Mouse (Mus musculus): ENCODE data around the gene Dnajc25.
A peak's percentile ranks its signal among the peaks of the same experiment; 100 is the strongest.

Dnajc25 gene

DNA sequence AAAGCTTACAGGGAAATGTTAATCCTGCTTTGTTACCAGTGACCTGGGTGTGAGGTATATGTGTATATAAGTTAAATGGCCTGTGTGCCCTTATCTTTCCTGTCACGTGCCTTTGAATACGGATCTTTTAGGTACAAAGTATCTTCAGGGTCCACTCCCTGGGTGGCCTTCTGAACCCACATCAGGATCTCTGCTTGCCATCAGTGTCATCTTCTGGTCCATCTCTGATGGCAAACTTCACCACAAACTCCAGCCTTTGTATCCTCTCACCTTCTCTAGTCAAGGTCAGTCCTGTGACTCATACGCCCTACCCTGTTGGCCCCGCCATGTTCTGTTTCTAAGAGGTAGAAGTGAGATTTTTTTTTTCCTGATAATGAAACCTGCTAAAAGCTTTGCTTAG lies at the start of gene Dnajc25:
Dnajc25 (plus strand) TSS at position 301 of the 400 bp plus-strand sequence.
- DNase-seq (ENCODE audit: low read depth), result no peak

DNA sequence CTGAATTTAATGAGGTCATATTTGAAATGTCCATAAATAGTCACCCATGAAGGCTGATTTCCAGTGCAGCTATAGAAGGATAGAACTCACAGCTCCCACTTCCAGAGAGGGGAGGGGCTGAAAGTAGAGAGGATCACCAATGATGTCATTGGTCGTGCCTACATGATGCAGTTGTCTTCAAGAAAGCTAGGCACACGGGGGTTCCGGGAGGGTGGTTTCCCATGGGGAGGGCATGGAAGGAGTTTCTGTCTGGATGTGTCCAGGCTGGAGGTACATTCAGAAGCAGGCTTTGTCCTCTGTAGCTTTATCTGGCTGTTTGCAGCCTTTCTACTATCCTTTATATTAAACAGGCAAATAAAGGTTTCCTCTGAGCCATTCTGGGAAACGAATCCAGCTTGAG lies 46.5 kb upstream of the Dnajc25 start:
- DNase-seq (ENCODE audit: low read depth), result no peak

DNA sequence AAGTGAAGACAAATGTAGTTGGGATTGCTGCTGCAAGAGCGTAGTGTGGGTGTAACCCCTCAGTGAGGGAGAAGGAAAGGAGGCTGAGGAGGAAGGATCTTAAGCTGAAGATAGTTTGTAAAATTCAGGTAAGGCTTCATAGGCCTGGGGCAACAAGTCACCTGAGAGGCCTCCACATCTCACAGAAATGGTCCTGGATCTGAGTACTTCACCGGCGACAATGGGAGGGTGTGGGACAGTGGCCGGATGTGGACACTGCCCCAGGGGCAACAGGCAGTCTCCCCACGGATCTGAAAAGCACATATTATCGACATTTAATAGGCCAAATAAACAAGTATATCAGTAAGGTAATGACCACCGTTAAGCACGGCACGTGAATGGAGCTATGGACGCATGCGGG lies 42.2 kb upstream of the Dnajc25 start:
- no peak for DNase-seq (ENCODE audit: low read depth)

DNA sequence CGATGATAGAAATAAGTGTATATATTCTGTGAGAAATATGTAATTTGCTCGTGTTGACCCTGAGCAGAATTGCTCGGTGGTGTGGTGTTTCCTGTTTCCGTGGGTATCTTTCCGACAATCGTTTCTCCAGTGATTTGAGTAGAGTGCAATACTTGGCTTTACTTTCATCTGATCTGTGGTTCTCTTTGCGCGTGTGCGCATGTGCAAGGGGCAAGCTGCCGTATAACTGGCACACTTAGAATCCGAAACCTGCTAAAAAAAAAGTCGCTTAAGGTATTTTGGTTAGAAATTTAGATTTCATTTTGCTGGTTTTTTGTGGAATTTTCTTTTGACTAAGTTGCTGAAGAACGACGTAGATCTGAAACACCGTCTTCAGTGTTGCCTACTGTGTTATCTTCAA lies 33.1 kb upstream of the Dnajc25 start:
- DNase-seq (ENCODE audit: low read depth), result no peak

DNA sequence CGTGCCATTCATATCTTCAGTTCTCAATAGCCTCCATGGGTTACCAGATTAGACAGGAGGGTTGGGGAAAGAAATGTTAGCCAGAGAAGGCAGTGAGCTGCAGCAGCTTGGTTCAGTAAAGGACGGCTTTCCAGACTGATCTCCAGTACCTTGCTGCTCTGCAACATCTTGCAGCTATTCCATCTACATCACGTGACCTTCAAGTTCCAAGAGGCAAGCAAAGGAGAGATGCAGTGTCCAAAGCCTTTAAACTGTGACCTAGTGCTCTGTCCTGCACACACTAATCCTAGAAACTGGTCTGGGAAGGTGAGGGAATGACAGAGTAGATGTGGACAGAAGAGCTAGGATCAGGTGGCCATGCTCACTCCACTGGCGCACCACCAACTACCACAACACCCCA lies 31.6 kb upstream of the Dnajc25 start:
- DNase-seq (ENCODE audit: low read depth), result no peak

DNA sequence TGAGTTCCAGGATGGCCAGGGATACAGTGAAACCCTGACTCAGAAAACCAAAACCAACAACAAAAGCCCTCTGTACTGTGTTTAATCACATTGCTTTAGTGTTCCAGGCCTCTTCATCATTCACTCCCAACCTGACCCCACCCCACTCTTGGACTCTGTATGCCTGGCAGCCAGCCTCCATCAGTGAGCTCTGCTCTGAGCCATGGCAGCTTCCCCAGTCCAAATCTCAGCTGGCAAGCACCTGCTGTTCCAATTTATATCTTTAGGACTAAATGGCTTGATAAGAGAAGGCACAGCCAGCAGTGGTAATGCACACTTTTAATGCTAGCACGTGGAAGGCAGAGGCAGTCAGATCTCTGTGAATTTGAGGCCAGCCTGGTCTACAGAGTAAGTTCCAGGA lies 29.7 kb upstream of the Dnajc25 start:
- DNase-seq (ENCODE audit: low read depth), result peak; percentile 16

DNA sequence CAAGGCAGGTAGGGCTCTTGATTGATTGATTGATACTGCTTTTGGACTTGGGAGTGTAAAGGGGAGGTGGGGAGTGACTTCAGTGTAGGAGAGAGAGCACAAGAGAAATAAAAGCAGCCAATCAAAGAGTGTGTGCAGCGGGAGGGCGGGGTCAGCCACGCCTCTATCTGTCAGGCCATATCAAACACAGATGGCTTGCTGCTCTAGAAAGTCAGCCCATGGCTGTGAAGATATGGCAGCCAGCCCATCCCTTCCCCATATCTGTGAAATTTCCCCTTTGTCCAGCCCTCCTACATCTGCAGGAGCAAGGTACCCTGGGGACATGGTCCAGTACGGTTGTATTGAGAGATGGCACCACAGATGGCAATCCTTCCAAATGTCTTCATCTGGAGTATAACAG lies 24.2 kb upstream of the Dnajc25 start:
- DNase-seq (ENCODE audit: low read depth), result no peak

DNA sequence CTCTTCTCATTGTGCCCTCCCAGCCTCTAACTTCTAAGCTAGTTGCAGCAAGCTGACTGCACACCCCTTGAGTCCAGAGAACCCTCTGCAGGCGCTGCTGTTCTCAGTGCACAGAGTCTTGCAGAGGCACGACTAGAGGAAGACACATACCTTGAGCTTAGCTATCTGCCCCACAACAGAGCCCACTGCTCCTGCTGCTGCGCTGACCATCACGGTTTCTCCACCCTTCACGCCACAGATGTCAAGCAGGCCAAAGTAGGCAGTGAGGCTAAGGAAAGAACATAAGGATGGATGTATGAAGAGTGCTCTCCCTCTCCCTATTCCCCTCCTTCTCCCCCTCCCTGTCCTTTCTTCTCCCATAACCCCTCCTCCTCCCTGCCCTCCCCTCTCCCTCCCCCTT lies 19.2 kb upstream of the Dnajc25 start:
- DNase-seq (ENCODE audit: low read depth), result no peak

DNA sequence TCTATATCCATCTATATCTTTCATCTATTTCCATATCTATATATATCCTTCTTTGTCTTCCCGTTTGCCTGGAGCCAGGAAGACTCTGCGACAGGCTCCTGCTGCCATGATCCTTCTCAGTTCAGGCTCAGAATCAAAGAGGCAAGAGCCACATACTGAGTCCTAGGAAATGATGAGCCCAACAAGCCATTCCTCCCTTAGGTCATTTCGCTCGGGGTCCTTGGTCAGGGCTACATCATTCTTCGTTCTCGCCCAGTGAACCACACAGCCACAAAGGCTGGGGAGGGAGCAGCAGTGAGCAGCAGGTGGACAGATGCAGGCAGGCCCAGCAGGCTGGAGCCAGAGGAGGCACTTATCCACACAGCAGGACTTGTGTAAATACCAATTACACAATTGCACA lies 13.4 kb upstream of the Dnajc25 start:
- no peak for DNase-seq (ENCODE audit: low read depth)

DNA sequence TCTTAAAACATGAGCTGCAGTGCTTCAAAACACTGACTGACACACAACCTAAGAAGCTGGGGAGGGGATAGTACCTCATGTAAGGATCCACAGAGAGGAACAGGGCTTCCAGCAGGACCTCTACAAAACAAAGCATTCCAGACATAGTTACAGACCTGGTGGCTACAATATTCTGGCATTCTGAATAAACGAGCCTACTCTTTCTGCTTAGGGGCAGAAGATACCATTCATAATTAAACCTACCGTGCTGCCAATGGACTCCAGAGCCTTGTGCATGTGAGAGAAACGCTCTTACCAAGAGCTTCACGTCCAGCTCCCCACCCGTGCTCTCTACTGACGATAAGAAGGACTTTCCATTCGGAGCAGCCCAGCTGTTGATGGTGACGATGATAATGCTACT lies 12.1 kb upstream of the Dnajc25 start:
- no peak for DNase-seq (ENCODE audit: low read depth)

DNA sequence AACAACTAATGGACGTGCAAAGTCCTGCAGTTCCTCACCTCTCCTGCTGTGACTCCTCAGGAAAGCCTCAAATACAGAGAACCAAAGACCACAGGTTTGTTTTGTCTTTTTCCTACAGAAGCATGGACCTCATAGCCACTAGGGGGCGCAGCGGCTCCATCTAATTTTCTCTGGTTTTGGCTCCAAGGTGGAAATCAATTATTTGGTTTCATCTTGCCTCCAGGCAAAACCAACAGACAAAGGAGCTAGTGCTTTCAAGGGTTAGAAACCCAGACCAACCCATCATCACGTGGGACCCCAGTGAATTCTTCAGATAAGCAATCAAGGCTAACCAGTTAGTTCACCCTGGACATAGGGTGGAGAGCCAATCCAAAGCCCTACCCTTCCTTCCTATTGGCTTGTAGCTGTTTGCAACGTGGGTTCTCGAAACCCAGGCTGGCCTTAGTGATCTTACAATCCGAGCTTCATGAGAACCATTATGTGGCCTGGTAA lies 9.7 kb upstream of the Dnajc25 start:
- peak; percentile 46 for DNase-seq (ENCODE audit: low read depth)

DNA sequence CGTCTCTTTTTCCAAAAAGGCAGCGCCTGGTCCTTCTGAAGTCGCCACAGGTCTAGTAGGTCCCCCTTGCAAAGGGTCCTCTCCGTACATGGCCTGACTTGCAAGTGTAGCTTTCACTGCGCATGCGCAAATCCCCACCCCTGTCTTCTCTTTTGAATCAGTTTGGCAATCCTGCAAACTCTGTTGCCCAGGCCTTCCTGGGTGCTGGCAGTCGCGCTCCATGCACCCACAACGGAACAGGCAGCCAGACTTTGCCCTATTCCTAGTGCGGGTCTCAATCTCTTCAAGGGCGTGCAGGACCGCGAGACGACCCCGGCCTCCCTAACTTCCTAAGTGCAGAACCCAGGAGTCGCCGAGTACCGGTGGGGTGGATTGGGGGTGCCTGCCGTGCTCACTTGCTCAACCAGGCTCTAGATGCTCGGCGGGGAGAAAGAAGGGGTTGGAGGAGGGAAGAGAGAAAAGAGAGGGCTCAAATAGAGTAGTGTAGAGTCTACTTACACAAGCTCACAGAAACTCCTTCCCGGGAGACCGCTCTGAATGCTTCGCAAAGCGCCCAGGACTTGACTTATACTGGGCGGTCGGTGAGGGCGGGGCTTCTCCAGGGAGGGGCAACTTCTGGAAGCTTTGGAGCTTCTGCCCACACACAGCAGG lies 8.2 kb upstream of the Dnajc25 start, which contains the start of gene Ptgr1:
Ptgr1 (minus strand) TSS at position 580 of the 651 bp plus-strand sequence.
- DNase-seq (ENCODE audit: low read depth), result peak; percentile 44

DNA sequence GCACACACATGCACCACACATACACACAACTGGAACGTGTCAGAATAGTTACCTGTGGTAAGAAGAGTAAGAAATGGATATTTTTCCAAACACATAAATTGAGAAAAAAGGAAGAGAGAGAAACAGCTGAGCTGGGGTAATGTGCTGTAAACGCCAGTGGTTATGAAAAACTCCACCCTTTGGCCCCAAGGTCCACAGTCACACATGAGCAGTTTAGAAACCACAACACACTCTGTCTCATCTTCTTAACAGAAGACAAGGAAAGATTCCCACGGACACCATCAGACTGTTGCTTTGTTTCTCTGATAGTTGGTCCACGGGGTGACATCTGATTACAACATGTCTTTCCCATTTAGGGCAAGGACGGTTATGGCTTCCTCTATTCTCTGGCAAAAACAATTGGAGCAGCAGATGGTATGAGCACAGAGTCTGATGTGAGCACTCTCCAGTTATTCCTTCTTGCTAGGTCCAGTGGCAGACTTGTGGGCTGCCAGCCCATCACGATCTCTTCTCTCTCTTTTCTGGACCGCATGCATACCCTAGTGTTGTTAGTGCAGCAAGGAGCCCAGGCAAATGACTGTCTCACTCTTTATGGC lies 5.5 kb upstream of the Dnajc25 start:
- DNase-seq (ENCODE audit: low read depth), result no peak

DNA sequence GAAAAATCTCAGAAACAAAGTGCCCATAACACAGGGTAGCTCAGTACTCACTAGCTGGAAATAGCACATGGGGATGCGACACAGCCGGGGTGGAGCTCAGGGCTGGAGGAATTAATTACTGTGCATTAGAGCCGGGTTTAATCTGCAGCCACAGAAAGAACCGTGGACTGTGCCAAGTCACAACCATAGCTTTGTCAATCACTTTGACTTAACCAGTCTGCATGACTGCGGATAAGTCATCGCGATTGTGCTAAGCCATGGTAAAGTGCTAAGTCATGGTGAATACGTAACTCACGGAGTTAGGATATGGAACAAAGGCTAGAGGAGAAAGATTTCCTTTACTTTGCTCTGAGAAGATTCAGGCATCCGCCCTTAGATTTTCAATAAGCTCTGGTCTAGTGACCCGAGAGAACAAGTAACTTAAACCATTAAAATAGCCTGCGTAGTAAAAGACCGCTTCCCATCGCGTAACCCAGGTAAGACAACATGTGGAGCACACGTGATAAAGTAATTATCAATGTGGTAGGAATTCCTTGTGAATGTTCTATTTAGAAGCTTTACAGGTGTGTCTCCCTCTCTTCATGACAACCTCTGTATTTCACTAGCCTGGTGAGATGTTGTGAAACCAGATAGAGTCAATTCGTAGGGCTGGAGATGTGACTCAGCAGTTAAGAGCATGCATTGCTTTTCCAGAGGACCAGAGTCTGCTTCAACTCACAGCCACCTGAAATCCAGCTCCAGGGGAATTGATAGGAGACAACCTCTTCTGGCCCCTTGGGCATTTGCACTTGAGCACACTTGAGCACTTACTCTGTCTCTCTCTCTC lies 4.0 kb upstream of the Dnajc25 start:
- no peak for DNase-seq (ENCODE audit: low read depth)

DNA sequence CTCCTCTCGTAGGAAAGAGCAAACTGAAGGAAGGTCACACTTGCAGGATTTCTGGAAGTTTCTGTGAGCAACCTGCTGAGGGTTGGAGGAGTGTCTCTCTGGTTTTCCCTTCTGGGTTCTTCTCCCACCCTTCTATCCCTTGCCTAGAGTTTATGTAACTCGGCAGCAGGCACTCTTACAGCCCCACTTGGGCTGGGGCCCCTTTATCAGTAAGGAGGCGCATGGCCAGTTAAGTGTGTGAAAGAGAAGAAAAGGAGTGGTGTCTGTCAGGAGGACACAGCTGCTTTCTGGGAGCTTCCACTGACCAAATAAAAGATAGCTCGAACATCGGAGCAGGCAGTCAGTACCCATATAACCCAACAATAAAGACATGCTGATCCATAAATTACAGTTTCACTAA lies 2.7 kb upstream of the Dnajc25 start:
- no peak for DNase-seq (ENCODE audit: low read depth)

DNA sequence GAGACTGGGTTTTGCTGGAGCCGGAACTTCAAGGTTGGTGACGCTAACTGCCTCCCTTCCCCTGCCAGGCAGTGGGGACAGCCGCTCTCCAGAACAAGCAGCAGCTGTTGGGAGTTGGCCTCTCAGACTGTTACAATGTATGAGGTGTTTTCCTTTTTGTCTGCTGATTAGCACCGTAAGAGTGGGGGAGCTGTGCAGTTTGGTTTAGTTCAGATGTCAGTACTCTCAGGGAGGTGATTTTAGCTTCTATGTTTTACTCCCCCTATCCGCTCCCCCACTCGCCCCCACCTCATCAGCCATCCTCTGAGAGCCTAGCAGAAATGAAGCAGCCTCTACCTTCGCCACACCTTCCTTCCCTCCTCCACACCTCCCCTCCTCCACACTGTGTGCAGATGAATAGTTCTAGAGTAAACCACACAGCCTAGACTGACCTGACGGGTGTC lies 410 bp downstream of the Dnajc25 start:
- DNase-seq (ENCODE audit: low read depth), result no peak

DNA sequence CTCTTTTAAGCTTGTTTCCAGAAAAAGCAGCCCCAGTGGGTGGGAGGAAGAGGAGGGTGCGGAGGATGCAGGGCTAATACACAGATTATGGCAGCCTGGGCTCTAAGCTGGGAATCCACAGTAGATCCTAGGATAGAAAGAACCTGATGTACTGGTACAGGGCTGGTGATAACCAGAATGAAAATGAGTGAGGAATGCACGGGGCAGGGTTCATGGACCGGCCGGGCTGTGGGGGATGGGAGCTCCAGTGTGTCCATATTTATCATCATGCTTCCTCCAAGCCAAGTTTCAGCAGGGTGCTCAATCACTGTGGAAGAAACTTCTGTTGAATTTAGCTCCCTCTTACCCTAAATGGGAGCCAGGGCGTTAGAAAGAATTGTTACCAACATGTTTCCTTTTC lies 2.2 kb downstream of the Dnajc25 start:
- no peak for DNase-seq (ENCODE audit: low read depth)

DNA sequence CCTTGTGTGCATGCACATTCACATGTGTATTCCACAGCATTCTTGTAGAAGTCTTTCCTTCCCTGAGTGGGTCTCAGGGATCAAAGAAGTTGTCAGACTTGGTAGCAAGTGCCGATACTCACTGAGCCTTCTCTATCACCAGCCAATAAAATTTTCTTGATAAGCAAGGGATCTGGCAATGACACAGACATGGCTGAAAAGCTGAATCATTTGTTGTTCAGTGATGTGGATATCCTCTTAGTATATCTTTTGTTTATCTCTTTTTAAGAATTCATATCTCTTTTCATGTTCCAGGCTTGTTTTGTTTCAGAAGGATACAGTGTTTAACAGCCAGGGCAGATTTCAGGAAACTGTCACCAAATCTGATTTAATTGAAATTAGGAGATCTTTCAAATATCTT lies 3.8 kb downstream of the Dnajc25 start:
- no peak for DNase-seq (ENCODE audit: low read depth)

DNA sequence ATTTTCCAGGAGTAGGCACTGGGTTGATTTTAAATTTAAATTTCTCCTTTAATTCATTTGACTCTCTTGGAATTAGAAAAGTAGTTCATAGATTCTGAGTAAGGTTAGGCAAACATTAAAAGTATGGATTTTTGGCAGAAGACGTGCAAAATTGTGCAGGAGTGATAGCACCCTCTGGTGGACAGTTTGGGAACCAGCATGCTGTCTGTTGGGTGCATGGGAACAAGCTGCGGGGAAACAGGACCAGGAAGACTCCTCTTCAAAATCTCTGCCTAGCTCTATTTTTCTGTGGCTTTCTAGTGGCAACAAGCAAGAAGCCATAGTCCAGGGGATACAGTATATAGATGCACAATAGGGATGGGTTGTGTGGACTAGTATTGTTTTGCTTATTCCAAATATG lies 4.8 kb downstream of the Dnajc25 start:
- DNase-seq (ENCODE audit: low read depth), result peak; percentile 44

DNA sequence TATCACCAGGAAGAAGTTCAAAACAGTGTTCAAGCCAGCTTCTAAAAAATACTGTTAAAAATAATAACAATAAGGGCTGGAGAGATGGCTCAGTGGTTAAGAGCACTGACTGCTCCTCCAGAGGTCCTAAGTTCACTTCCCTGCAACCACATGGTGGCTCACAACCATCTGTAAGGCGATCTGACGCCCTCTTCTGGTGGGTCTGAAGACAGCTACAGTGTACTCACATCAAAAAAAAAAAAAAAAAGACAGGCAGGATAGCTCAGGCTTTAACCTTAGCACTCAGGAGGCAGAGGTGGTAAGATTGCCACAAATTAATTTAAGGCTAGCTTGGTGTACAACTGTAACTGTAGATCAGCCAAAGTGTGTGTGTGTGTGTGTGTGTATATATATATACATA lies 5.8 kb downstream of the Dnajc25 start:
- DNase-seq (ENCODE audit: low read depth), result no peak

DNA sequence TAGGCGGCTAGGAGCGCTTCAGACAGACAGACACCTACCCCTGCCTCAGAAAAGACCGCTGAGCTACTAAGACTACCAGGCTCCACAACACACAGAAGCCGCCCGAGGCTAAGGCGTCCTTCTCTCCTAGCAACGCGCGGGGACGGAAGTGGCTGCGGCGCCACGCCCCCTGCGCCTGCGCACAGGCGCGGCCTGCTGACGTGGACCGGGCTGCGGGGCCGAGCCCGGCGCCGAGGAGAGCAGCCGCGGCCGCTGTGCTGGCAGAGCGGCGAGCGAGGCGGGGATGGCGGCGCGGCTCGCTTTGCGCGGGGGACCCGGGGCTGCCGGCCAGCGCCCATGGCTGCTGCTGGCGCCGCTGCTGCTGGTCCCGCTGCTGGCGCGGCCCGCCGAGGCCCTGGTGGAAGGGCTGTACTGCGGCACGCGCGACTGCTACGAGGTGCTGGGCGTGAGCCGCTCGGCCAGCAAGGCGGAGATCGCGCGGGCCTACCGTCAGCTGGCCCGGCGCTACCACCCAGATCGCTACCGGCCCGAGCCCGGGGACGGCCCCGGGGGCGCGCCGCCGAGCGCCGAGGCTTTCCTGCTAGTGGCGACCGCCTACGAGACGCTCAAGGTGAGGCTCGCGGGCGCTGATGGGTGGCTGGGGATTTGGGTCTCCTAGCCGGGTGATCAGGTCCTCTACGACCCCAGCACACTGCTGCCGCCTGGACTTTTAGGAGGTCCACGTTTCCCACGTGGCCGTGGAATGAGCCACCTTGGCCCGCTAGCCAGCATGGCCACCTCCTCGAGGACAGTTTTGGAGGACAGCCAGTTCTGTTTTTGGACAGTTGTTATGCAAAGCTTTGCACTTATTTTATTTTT lies 8.3 kb downstream of the Dnajc25 start, which contains the start of gene Gm20503:
Gm20503 (plus strand) TSS at position 263 of the 858 bp plus-strand sequence.
- DNase-seq (ENCODE audit: low read depth), result peak; percentile 63

DNA sequence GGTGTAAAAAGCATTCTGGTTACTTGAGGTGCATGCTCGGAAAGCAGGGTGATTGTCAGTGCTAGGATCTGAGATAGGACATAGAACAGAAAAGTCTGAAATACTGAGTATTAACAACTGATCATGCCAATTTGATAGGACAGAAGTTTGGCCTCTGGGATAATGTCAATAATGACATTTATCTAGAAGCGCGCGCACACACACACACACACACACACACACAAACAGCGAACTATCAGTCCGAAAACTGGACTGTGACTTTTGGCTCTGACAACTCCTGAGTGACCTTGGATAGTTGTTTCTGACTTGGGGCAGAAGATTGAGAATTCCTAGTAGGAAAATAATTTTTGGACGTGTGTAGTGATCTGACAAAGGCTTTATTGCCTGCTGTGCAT lies 8.9 kb downstream of the Dnajc25 start:
- no peak for DNase-seq (ENCODE audit: low read depth)
